Mouse (Mus musculus) heart, embryonic 14.5 days (tissue): ENCODE measurements around the gene Hist1h4i. TPM values are rescaled to one million over a fixed set of nuclear protein-coding genes. Genes with fewer than 3 reads are reported as not detected.

Experiments used
- ATAC-seq: fragments of 200-750 bp; cut with Nextera tagmentation; 2 replicates; pipeline ENCODE4 v1.8.0; 2017; ENCODE audit warnings: low read depth, moderate TSS enrichment; ENCODE audit not compliant: insufficient number of reproducible peaks, insufficient read depth, low FRiP score
- H3K27ac ChIP-seq, 2 experiments: fragments of 200-500 bp in 1 of 2; fragments of 300-500 bp in 1 of 2; sonication (generic) in 1 of 2; replicated peaks in 1 of 2; 2 replicates each; pipeline ENCODE4 v1.5.1; 2012 to 2014; ENCODE audit warnings: low read depth in 2 of 2, low read length in 2 of 2, control low read depth in 1 of 2, mild to moderate bottlenecking in 1 of 2, mixed read lengths in 1 of 2; ENCODE audit not compliant: control insufficient read depth in 1 of 2, insufficient read depth in 1 of 2
- H3K27me3 ChIP-seq: fragments of 300-500 bp; sonication (generic); 2 replicates; pipeline ENCODE4 v1.6.1; 2014; ENCODE audit warnings: mild to moderate bottlenecking, low read length, control low read depth; ENCODE audit not compliant: control insufficient read depth, insufficient read depth
- H3K36me3 ChIP-seq: fragments of 300-500 bp; sonication (generic); 2 replicates; pipeline ENCODE4 v1.6.1; 2014; ENCODE audit warnings: mild to moderate bottlenecking, control low read depth, low read length, mixed read lengths; ENCODE audit not compliant: control insufficient read depth, insufficient read depth
- H3K4me1 ChIP-seq, 2 experiments: fragments of 200-500 bp in 1 of 2; fragments of 300-500 bp in 1 of 2; sonication (generic) in 1 of 2; 2 replicates each; pipeline ENCODE4 v1.6.1; 2012 to 2014; ENCODE audit warnings: low read length in 2 of 2, control low read depth in 1 of 2, mixed read lengths in 1 of 2; ENCODE audit not compliant: control insufficient read depth in 2 of 2, insufficient read depth in 2 of 2
- H3K4me2 ChIP-seq: fragments of 300-500 bp; sonication (generic); 2 replicates; pipeline ENCODE4 v1.6.1; 2014; ENCODE audit warnings: mild to moderate bottlenecking, low read length
- H3K4me3 ChIP-seq, 2 experiments: fragments of 200-500 bp in 1 of 2; fragments of 300-500 bp in 1 of 2; sonication (generic) in 1 of 2; 2 replicates each; pipeline ENCODE4 v1.5.1; 2012 to 2014; ENCODE audit warnings: low read length in 2 of 2, mild to moderate bottlenecking in 2 of 2, control low read depth in 1 of 2, low read depth in 1 of 2, moderate library complexity in 1 of 2; ENCODE audit not compliant: control insufficient read depth in 1 of 2, insufficient read depth in 1 of 2
- H3K9ac ChIP-seq: fragments of 300-500 bp; sonication (generic); 2 replicates; pipeline ENCODE4 v1.6.1; 2014; ENCODE audit warnings: mild to moderate bottlenecking, low read length
- H3K9me3 ChIP-seq: fragments of 300-500 bp; sonication (generic); 2 replicates; pipeline ENCODE4 v1.6.1; 2016; ENCODE audit warnings: low read length, control low read depth; ENCODE audit not compliant: control insufficient read depth
- WGBS: fragments of 180-500 bp; shearing (Covaris S2); extraction: QIAGEN DNeasy Blood & Tissue Kit; methylation state at CpG from one replicate; pipeline ENCODE4 v1.1.7; 2014; 5-methylcytosine and 5-hydroxymethylcytosine counted together
- polyA plus RNA-seq: library from polyadenylated mRNA; unstranded; fragments of >200 nt; fragmentation: Nextera tagmentation; extraction: Ambion mirVana; gene quantifications from 2 replicates; pipeline ENCODE4 v1.2.1, GENCODE M21; 2014

Gene Hist1h4i
- polyA plus RNA-seq, 1 experiment from 2014 or later: 9.3 TPM

- peak overlapping the region; percentile 44 to 49 for H3K4me3 ChIP-seq
- no peak overlapping the region for H3K27ac ChIP-seq
- peaks cover 7 to 18% of the 10 kb centered on the region in 2 experiments; a peak in 3 of 4 replicates for H3K4me1 ChIP-seq
- H3K27me3 ChIP-seq: peaks cover 61% of the 10 kb centered on the region
- no peaks in the 10 kb centered on the region for H3K9me3 ChIP-seq
- H3K36me3 ChIP-seq: no peaks in the 10 kb centered on the region
- no peak overlapping the region for H3K9ac ChIP-seq
- 1% methylated on average over 21 of the region's 21 CpGs for WGBS
- no peak for ATAC-seq
- H3K4me2 ChIP-seq: peak overlapping the region; percentile 77
These were observed 43.9 kb downstream of the Hist1h4i start for GRCm38 (mm10) chr13:21997201-21997820.

- no peak overlapping the region for H3K27ac ChIP-seq
- H3K9me3 ChIP-seq: no peaks in the 10 kb centered on the region
- H3K4me2 ChIP-seq: peak overlapping the region; percentile 77
- H3K36me3 ChIP-seq: no peaks in the 10 kb centered on the region
- 1% methylated on average over 13 of the region's 13 CpGs for WGBS
- peaks cover 7 to 18% of the 10 kb centered on the region in 2 experiments; a peak in 3 of 4 replicates for H3K4me1 ChIP-seq
- ATAC-seq: no peak
- H3K27me3 ChIP-seq: peaks cover 56% of the 10 kb centered on the region
- no peak overlapping the region for H3K9ac ChIP-seq
- H3K4me3 ChIP-seq: peak overlapping the region; percentile 44 to 49
These were observed 44.3 kb downstream of the Hist1h4i start for GRCm38 (mm10) chr13:21996840-21997185.

- H3K4me1 ChIP-seq: peaks cover 7 to 18% of the 10 kb centered on the region in 2 experiments; a peak in 3 of 4 replicates
- no peak overlapping the region for H3K27ac ChIP-seq
- no peaks in the 10 kb centered on the region for H3K36me3 ChIP-seq
- H3K27me3 ChIP-seq: peaks cover 51% of the 10 kb centered on the region
- H3K9ac ChIP-seq: no peak overlapping the region
- H3K9me3 ChIP-seq: 0 out of 2 replicates have a peak, but pooled peaks cover 2% of the 10 kb centered on the region
- peak overlapping the region; percentile 77 for H3K4me2 ChIP-seq
- peak overlapping the region; percentile 44 to 49 for H3K4me3 ChIP-seq
- 5% methylated on average over 12 of the region's 12 CpGs for WGBS
- no peak for ATAC-seq
These were observed 44.9 kb downstream of the Hist1h4i start for GRCm38 (mm10) chr13:21996101-21996839.

- Histone ChIP-seq H3K9ac (peak overlapping the region; percentile 63), H3K4me3 (peak overlapping the region; percentile 41 to 49), H3K36me3 (no peaks in the 10 kb centered on the region), H3K27me3 (peaks cover 43% of the 10 kb centered on the region), H3K9me3 (peaks cover 7% of the 10 kb centered on the region; the same call in 1 of the 2 replicates), H3K4me1 (peaks cover 7 to 18% of the 10 kb centered on the region in 2 experiments; a peak in 3 of 4 replicates), H3K27ac (no peak overlapping the region), H3K4me2 (peak overlapping the region; percentile 77)
- WGBS: under 1% methylated on average over 21 of the region's 21 CpGs
- peak; percentile 66; the same call in 1 of the 2 replicates for ATAC-seq
These were observed 45.7 kb downstream of the Hist1h4i start for GRCm38 (mm10) chr13:21995331-21995914.

GRCm38 (mm10) chr13:21994896-21995295 is 46.3 kb downstream of the Hist1h4i start:
- no peak overlapping the region for H3K27ac ChIP-seq
- H3K36me3 ChIP-seq: no peaks in the 10 kb centered on the region
- H3K4me1 ChIP-seq: peaks cover 7 to 18% of the 10 kb centered on the region in 2 experiments; a peak in 3 of 4 replicates
- H3K4me3 ChIP-seq: peak overlapping the region; percentile 41 to 49
- peak overlapping the region; percentile 63 for H3K9ac ChIP-seq
- ATAC-seq: no peak
- H3K9me3 ChIP-seq: peaks cover 7% of the 10 kb centered on the region; the same call in 1 of the 2 replicates
- peaks cover 37% of the 10 kb centered on the region for H3K27me3 ChIP-seq
- H3K4me2 ChIP-seq: peak overlapping the region; percentile 77
- WGBS: 5% methylated on average over 8 of the region's 8 CpGs

- peak overlapping the region in 1 of 2 experiments; percentile 49; a peak in 3 of 4 replicates for H3K4me3 ChIP-seq
- H3K27ac ChIP-seq: no peak overlapping the region; a peak in 1 of 4 replicates
- peak overlapping the region; percentile 21; the same call in 1 of the 2 replicates for H3K9ac ChIP-seq
- WGBS: 2% methylated on average over 22 of the region's 22 CpGs
- H3K4me2 ChIP-seq: peak overlapping the region; percentile 77
- no peaks in the 10 kb centered on the region for H3K36me3 ChIP-seq
- H3K9me3 ChIP-seq: peaks cover 7% of the 10 kb centered on the region; the same call in 1 of the 2 replicates
- H3K4me1 ChIP-seq: peaks cover 7 to 18% of the 10 kb centered on the region in 2 experiments; a peak in 3 of 4 replicates
- no peak for ATAC-seq
- peaks cover 30% of the 10 kb centered on the region for H3K27me3 ChIP-seq
These were observed 47.0 kb downstream of the Hist1h4i start for GRCm38 (mm10) chr13:21993957-21994738.

GRCm38 (mm10) chr13:21992550-21992949 is 48.6 kb downstream of the Hist1h4i start:
- no peaks in the 10 kb centered on the region for H3K36me3 ChIP-seq
- no peak for ATAC-seq
- no peak overlapping the region for H3K4me2 ChIP-seq
- peaks cover 7 to 16% of the 10 kb centered on the region in 2 experiments; a peak in 3 of 4 replicates for H3K4me1 ChIP-seq
- H3K9me3 ChIP-seq: peaks cover 7% of the 10 kb centered on the region; the same call in 1 of the 2 replicates
- WGBS: 74% methylated on average over 5 of the region's 5 CpGs
- no peak overlapping the region for H3K4me3 ChIP-seq
- peaks cover 19% of the 10 kb centered on the region for H3K27me3 ChIP-seq
- H3K27ac ChIP-seq: no peak overlapping the region
- no peak overlapping the region for H3K9ac ChIP-seq
